Mouse (Mus musculus) MEL (cell line): ENCODE measurements around the gene Gm21985. TPM values are rescaled to one million over a fixed set of nuclear protein-coding genes. Genes with fewer than 3 reads are reported as not detected.

Experiments used
- DNase-seq: peaks from one replicate; pipeline ENCODE4 v3.0.0; 2011; ENCODE audit warnings: low read depth, low spot score
- H3K27ac ChIP-seq: 2 replicates; pipeline ENCODE4 v1.5.1; 2012; ENCODE audit warnings: low read depth, mild to moderate bottlenecking, control low read depth, low read length, moderate library complexity; ENCODE audit not compliant: control insufficient read depth
- H3K27me3 ChIP-seq, 2 experiments: fragments of 150-350 bp in 1 of 2; sonication (generic) in 1 of 2; 2 replicates each; pipeline ENCODE4 v1.6.1; 2012; ENCODE audit warnings: low read length in 2 of 2, mild to moderate bottlenecking in 2 of 2, improper control_type of control experiment in 1 of 2, moderate library complexity in 1 of 2; ENCODE audit not compliant: insufficient read depth in 2 of 2, control insufficient read depth in 1 of 2
- H3K36me3 ChIP-seq, 2 experiments: 2 replicates each; pipeline ENCODE4 v1.6.1; 2012 to 2014; ENCODE audit warnings: low read length in 2 of 2, improper control_type of control experiment in 1 of 2, inconsistent platforms in 1 of 2, mild to moderate bottlenecking in 1 of 2; ENCODE audit not compliant: insufficient read depth in 2 of 2, control insufficient read depth in 1 of 2
- H3K4me1 ChIP-seq, 2 experiments: fragments of 150-350 bp in 1 of 2; sonication (generic) in 1 of 2; 2 replicates each; pipeline ENCODE4 v1.6.1; 2012; ENCODE audit warnings: low read length in 2 of 2, improper control_type of control experiment in 1 of 2, mild to moderate bottlenecking in 1 of 2; ENCODE audit not compliant: insufficient read depth in 2 of 2, control insufficient read depth in 1 of 2
- H3K4me3 ChIP-seq, 2 experiments: fragments of 150-350 bp in 1 of 2; sonication (generic) in 1 of 2; 2 replicates each; pipeline ENCODE4 v1.5.1; 2012; ENCODE audit warnings: low read depth in 2 of 2, low read length in 2 of 2, mild to moderate bottlenecking in 2 of 2, moderate library complexity in 2 of 2, control low read depth in 1 of 2, improper control_type of control experiment in 1 of 2; ENCODE audit not compliant: control insufficient read depth in 1 of 2, insufficient read depth in 1 of 2
- H3K79me2 ChIP-seq: 2 replicates; pipeline ENCODE4 v1.6.1; 2012; ENCODE audit warnings: mild to moderate bottlenecking, low read length, moderate library complexity; ENCODE audit not compliant: control insufficient read depth, poor library complexity, insufficient read depth
- H3K9ac ChIP-seq: 2 replicates; pipeline ENCODE4 v1.6.1; 2012; ENCODE audit warnings: low read depth, mild to moderate bottlenecking, control low read depth, low read length, moderate library complexity; ENCODE audit not compliant: control insufficient read depth, poor library complexity, severe bottlenecking
- H3K9me3 ChIP-seq: fragments of 150-350 bp; sonication (generic); replicated peaks from 2 replicates; pipeline ENCODE4 v1.6.1; 2012; ENCODE audit warnings: mild to moderate bottlenecking, low read length, improper control_type of control experiment, moderate library complexity; ENCODE audit not compliant: insufficient read depth
- BHLHE40 ChIP-seq: IDR thresholded peaks from 2 replicates; pipeline ENCODE4 v1.6.1; 2012; ENCODE audit warnings: low read depth, mild to moderate bottlenecking, inconsistent platforms, low read length, improper control_type of control experiment, borderline replicate concordance
- CHD1 ChIP-seq: IDR thresholded peaks from 2 replicates; pipeline ENCODE4 v1.6.1; 2012; ENCODE audit warnings: low read depth, mild to moderate bottlenecking, inconsistent platforms, low read length, improper control_type of control experiment
- E2F4 ChIP-seq: IDR thresholded peaks from 2 replicates; pipeline ENCODE4 v1.6.1; 2011; ENCODE audit warnings: low read depth, low read length, improper control_type of control experiment, borderline replicate concordance
- HCFC1 ChIP-seq: IDR thresholded peaks from 2 replicates; pipeline ENCODE4 v1.6.1; 2012; ENCODE audit warnings: low read depth, mild to moderate bottlenecking, inconsistent platforms, low read length, improper control_type of control experiment, moderate library complexity
- JUND ChIP-seq: IDR thresholded peaks from 2 replicates; pipeline ENCODE4 v1.6.1; 2011; ENCODE audit warnings: low read depth, mild to moderate bottlenecking, improper control_type of control experiment, low read length
- KAT2A ChIP-seq: conservative IDR thresholded peaks from 2 replicates; pipeline ENCODE4 v1.6.1; 2012; ENCODE audit warnings: low read depth, low read length, improper control_type of control experiment, inconsistent platforms
- MEF2A ChIP-seq: IDR thresholded peaks from 2 replicates; pipeline ENCODE4 v1.6.1; 2014; ENCODE audit warnings: low read depth, mild to moderate bottlenecking, inconsistent platforms, low read length, improper control_type of control experiment; ENCODE audit not compliant: poor library complexity, insufficient replicate concordance, severe bottlenecking; ENCODE audit errors: extremely low read depth
- MXI1 ChIP-seq: IDR thresholded peaks from 2 replicates; pipeline ENCODE4 v1.6.1; 2011; ENCODE audit warnings: mild to moderate bottlenecking, low read depth, low read length, improper control_type of control experiment
- NRF1 ChIP-seq: IDR thresholded peaks from 2 replicates; pipeline ENCODE4 v1.6.1; 2014; ENCODE audit warnings: low read depth, mild to moderate bottlenecking, inconsistent platforms, low read length, improper control_type of control experiment, moderate library complexity; ENCODE audit not compliant: poor library complexity, insufficient read depth, severe bottlenecking
- POLR2AphosphoS2 ChIP-seq: IDR thresholded peaks from 2 replicates; pipeline ENCODE4 v1.6.1; 2011; ENCODE audit warnings: low read length, improper control_type of control experiment
- POLR2AphosphoS5 ChIP-seq: IDR thresholded peaks from 2 replicates; pipeline ENCODE4 v1.6.1; 2012; ENCODE audit warnings: low read depth, borderline replicate concordance, mild to moderate bottlenecking, inconsistent platforms, low read length, moderate library complexity, mixed read lengths
- RAD21 ChIP-seq: IDR thresholded peaks from 2 replicates; pipeline ENCODE4 v1.6.1; 2011; ENCODE audit warnings: mild to moderate bottlenecking, low read depth, low read length, improper control_type of control experiment
- RCOR1 ChIP-seq: IDR thresholded peaks from 2 replicates; pipeline ENCODE4 v1.6.1; 2012; ENCODE audit warnings: low read depth, mild to moderate bottlenecking, inconsistent platforms, low read length, improper control_type of control experiment
- TAL1 ChIP-seq: IDR thresholded peaks from 2 replicates; pipeline ENCODE4 v1.6.1; 2012; ENCODE audit warnings: mild to moderate bottlenecking, inconsistent platforms, low read length, moderate library complexity, mixed read lengths
- UBTF ChIP-seq: IDR thresholded peaks from 2 replicates; pipeline ENCODE4 v1.6.1; 2012; ENCODE audit warnings: low read depth, mild to moderate bottlenecking, inconsistent platforms, low read length, improper control_type of control experiment, moderate library complexity, borderline replicate concordance; ENCODE audit not compliant: insufficient read depth
- USF2 ChIP-seq, 2 experiments: IDR thresholded peaks; 2 replicates each; pipeline ENCODE4 v1.6.1; 2011 to 2012; ENCODE audit warnings: improper control_type of control experiment in 2 of 2, low read length in 2 of 2, borderline replicate concordance in 1 of 2, inconsistent platforms in 1 of 2, low read depth in 1 of 2, mild to moderate bottlenecking in 1 of 2; ENCODE audit not compliant: insufficient read depth in 1 of 2
- ZMIZ1 ChIP-seq: IDR thresholded peaks from 2 replicates; pipeline ENCODE4 v1.6.1; 2012; ENCODE audit warnings: low read depth, mild to moderate bottlenecking, inconsistent platforms, low read length, improper control_type of control experiment, moderate library complexity
- polyA plus RNA-seq, 2 experiments: library from polyadenylated mRNA; stranded (reverse) in 1 of 2; unstranded in 1 of 2; fragments of >175 nt in 1 of 2; fragments of >200 nt in 1 of 2; gene quantifications; 2 replicates each; pipeline versions ENCODE4 v1.2.1 to v1.2.4; 2012; ENCODE audit warnings: low replicate concordance in 2 of 2, low read depth in 1 of 2; ENCODE audit not compliant: insufficient read length in 2 of 2, insufficient read depth in 1 of 2, missing spikeins in 1 of 2
- total RNA-seq: library from RNA; depleted of rRNA; stranded (reverse); fragments of 300-350 nt; gene quantifications from 2 replicates; pipeline ENCODE4 v1.2.3, GENCODE M21; 2012

Gm21985 gene
- total and polyA plus RNA-seq, 3 experiments, result 0.04 TPM; not detected in 2

DNA sequence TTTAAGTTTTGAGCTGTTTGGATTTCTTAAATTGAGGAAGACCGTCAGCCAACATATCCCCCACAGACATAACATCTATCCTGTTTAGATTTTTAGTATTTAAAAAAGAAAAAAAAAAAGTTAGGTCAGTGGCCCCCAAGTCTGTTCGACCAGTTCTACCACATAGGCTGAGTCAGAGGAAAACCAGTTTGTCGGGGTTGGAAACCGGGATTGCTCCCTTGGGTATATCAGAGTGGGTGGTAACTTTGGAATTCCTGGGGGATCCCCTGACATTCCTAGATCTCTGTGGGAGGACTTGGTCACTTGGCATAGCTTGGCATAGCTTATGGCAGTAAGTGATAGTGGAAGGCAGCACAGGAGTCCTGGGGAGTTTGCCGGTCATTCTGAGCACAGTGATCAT is 20.8 kb upstream of the Gm21985 start:
- Histone ChIP-seq H3K27me3 (no peaks in the 10 kb centered on the region), H3K4me1 (0 out of 4 replicates have a peak, but pooled peaks cover 0 to 3% of the 10 kb centered on the region in 2 experiments)

DNA sequence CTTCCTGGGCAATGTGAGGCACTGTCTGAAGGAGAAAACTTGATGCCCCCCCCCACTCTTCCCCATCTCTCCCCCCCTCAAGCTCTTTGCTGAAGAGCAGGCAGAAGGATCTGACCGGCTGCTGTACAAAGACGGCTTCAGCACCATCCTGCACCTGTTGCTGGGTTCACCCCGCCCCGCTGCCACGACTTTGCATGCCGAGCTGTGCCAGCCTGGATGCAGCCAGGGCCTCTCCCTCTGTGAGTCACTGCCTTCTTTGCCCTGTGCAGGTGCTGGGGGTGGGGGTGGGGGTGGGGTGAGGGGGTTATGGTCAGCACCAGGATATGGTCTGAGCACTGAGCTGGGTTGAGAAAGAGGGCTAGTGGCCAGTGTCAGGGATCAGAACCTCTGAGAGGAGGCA is 19.9 kb upstream of the Gm21985 start:
- H3K36me3 ChIP-seq, result no peaks in the 10 kb centered on the region
- no peaks in the 10 kb centered on the region for H3K79me2 ChIP-seq
- no peak overlapping the region for H3K9ac ChIP-seq
- H3K27ac ChIP-seq, result no peak overlapping the region
- no peak overlapping the region for H3K4me3 ChIP-seq
- no peak for DNase-seq
- TF ChIP-seq HCFC1, result no peak
- no peak for TF ChIP-seq MEF2A
- TF ChIP-seq UBTF, result no peak
- TF ChIP-seq POLR2AphosphoS2, result no peak
- TF ChIP-seq RCOR1, result no peak
- TF ChIP-seq JUND, result no peak
- no peak for TF ChIP-seq KAT2A
- no peak for TF ChIP-seq ZMIZ1
- TF ChIP-seq POLR2AphosphoS5, result no peak
- TF ChIP-seq RAD21, result no peak
- no peak for TF ChIP-seq BHLHE40
- TF ChIP-seq TAL1, result no peak
- TF ChIP-seq CHD1, result no peak
- TF ChIP-seq NRF1, result no peak
- H3K4me1 ChIP-seq, result no peaks in the 10 kb centered on the region
- H3K9me3 ChIP-seq, result no peaks in the 10 kb centered on the region
- no peaks in the 10 kb centered on the region for H3K27me3 ChIP-seq

More for the DNA sequence above, 20.8 kb upstream of the Gm21985 start:
- DNase-seq, result no peak
- Histone ChIP-seq H3K9ac (no peak overlapping the region), H3K27ac (no peak overlapping the region), H3K79me2 (peaks cover 4% of the 10 kb centered on the region; the same call in 1 of the 2 replicates)
- no peak for TF ChIP-seq POLR2AphosphoS5
- no peak for TF ChIP-seq E2F4
- no peak for TF ChIP-seq USF2 (IDR thresholded peaks at IDR 0.05; ENCODE audit: borderline replicate concordance in 1 of 2, insufficient read depth in 1 of 2, low read depth in 1 of 2, low read length in 2 of 2)
- TF ChIP-seq MXI1, result no peak
- TF ChIP-seq, all 39 proteins: peak for 0
- Histone ChIP-seq H3K4me3 (no peak overlapping the region), H3K36me3 (no peaks in the 10 kb centered on the region), H3K9me3 (no peaks in the 10 kb centered on the region)
